Mouse (Mus musculus) cerebellum, adult 2 months (tissue): Measurements from ENCODE around the gene Lrrc56. TPM values are rescaled to one million over a fixed set of nuclear protein-coding genes. Genes with fewer than 3 reads are reported as not detected.
"Not testable (repeated sequence)": the region's sequence is repeated elsewhere in the genome, so short reads cannot be mapped to it uniquely, and the experiment has no call there.

ENCODE experiments used
- DNase-seq, 2 experiments: peaks; one replicate each; pipeline ENCODE4 v3.0.0; 2021
- H3K27ac ChIP-seq: fragments of 200-500 bp; 2 replicates; pipeline ENCODE4 v1.5.1; 2012; ENCODE audit warnings: low read length, control low read depth, inconsistent platforms; ENCODE audit not compliant: insufficient read depth
- H3K27me3 ChIP-seq: fragments of 200-500 bp; 2 replicates; pipeline ENCODE4 v1.6.1; 2012; ENCODE audit warnings: inconsistent platforms, mild to moderate bottlenecking, low read length, moderate library complexity; ENCODE audit not compliant: control insufficient read depth, insufficient read depth
- H3K4me1 ChIP-seq: fragments of 200-500 bp; 2 replicates; pipeline ENCODE4 v1.6.1; 2011; ENCODE audit warnings: low read length; ENCODE audit not compliant: control insufficient read depth, insufficient read depth
- H3K4me3 ChIP-seq: fragments of 200-500 bp; replicated peaks from 2 replicates; pipeline ENCODE3; 2011; ENCODE audit warnings: mild to moderate bottlenecking, low read depth, low read length, control low read depth; ENCODE audit not compliant: insufficient read depth
- CTCF ChIP-seq: fragments of 200-500 bp; IDR thresholded peaks from 2 replicates; pipeline ENCODE4 v1.5.1; 2011; ENCODE audit warnings: low read depth, mild to moderate bottlenecking, control low read depth, low read length, moderate library complexity, borderline replicate concordance; ENCODE audit not compliant: insufficient read depth
- POLR2A ChIP-seq: fragments of 200-500 bp; IDR thresholded peaks from 2 replicates; pipeline ENCODE4 v1.6.1; 2011; ENCODE audit warnings: low read length, control low read depth, borderline replicate concordance; ENCODE audit not compliant: insufficient read depth
- WGBS: fragments of 180-500 bp; shearing (Covaris S2); methylation state at CpG from one replicate; pipeline ENCODE4 v1.1.7; 2018; 5-methylcytosine and 5-hydroxymethylcytosine counted together
- polyA plus RNA-seq: library from polyadenylated mRNA; depleted of rRNA; stranded (reverse); fragments of >200 nt; gene quantifications from 2 replicates; pipeline ENCODE4 v1.2.3, GENCODE M21; 2012; rRNA removed

Lrrc56 gene
- polyA plus RNA-seq, 1 experiment, result 6.3 TPM

DNA sequence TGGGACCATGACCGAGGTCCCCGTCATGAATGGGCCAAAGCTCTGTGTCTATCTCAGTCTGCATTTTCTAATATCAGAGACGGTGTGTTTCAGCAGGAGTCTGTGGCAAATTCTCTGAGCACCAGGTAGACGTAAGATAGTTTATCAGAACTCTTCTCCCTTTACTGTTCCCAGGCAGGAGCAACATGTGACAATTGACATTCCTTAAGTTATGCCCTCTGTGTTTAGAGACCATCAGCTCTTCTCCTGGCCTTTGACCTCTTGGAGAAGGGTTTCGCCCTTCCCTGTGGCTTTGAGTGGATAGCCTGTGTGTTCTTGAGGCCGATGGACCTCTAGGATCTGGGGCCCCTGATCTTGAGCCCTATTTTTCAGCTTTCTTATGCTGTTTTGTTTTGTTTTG lies 35.7 kb downstream of the Lrrc56 start:
- TF ChIP-seq POLR2A (no peak), CTCF (no peak)
- no peaks in the 10 kb centered on the region for H3K27me3 ChIP-seq
- H3K27ac ChIP-seq, result no peak overlapping the region
- WGBS, result 55% methylated on average over 6 of the region's 6 CpGs
- H3K4me3 ChIP-seq, result peak overlapping the region; percentile 97
- DNase-seq, result no peak
- peaks cover 12% of the 10 kb centered on the region for H3K4me1 ChIP-seq

DNA sequence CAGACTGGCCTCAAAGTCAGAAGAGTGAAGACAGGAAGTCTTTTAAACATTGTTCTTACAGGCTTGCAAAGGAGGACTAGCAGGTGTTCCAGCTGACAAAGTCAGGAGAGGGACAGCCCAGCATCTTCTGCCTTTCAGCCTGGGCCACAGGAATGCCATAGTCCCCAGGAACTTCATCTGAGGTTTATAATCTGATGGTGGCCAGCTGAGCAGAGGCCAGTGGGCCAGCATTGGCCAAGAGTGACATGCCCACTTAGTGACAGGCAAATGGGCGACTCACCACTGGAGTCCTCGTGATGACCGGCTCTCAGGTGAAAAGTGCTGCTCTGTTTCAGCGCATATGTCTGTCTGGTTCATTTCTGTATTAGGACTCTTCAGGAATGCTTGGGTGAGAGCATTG lies 36.6 kb downstream of the Lrrc56 start:
- 71% methylated on average over 4 of the region's 4 CpGs for WGBS
- no peak for DNase-seq
- TF ChIP-seq POLR2A (no peak), CTCF (no peak)
- Histone ChIP-seq H3K4me1 (peaks cover 12% of the 10 kb centered on the region), H3K4me3 (no peak overlapping the region), H3K27me3 (no peaks in the 10 kb centered on the region), H3K27ac (no peak overlapping the region)

DNA sequence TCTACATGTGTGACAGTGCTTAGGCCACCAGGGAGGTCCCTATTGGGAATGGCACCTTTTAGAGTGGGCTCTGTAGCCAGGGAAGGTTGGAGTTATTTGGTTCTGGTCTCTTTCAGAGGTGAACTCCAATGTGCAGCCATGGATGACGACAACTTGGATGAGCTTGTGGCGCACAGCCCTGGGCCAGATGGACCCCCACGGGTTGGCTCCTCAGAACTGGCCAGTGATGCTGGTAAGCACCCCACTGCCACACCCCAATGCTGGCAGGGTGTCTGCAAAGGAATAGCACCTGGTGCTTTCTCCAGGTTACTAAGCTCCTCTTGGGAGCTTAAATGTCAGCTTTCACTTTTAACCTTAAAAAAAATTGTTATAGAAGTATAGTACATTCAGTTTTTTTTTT lies 37.2 kb downstream of the Lrrc56 start:
- DNase-seq, result peak; percentile 37 to 60
- 12% methylated on average over 3 of the region's 3 CpGs for WGBS
- TF ChIP-seq POLR2A (no peak), CTCF (no peak)

DNA sequence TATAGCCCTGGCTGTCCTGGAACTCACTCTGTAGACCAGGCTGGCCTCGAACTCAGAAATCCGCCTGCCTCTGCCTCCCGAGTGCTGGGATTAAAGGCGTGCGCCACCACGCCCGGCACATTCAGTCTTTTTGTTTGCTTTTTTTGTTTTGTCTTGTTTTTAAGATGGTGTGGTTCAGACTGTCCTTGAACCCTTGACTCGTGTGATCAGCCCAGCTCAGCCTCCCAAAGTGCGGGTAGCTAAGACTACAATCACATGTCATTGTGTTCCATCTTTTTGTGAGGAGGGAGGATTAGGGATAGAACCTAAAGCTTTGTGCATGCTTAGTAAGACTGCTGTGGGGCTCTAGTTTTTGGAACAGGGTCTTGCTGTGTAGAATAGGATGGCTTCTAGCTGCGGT lies 37.6 kb downstream of the Lrrc56 start:
- TF ChIP-seq POLR2A (no peak), CTCF (no peak)
- Histone ChIP-seq H3K27ac (no peak overlapping the region), H3K27me3 (no peaks in the 10 kb centered on the region), H3K4me1 (peaks cover 12% of the 10 kb centered on the region), H3K4me3 (no peak overlapping the region)
- DNase-seq, result no peak
- WGBS, result 91% methylated on average over 10 of the region's 10 CpGs

More for the DNA sequence above, 37.2 kb downstream of the Lrrc56 start:
- H3K4me1 ChIP-seq, result peaks cover 12% of the 10 kb centered on the region
- H3K27ac ChIP-seq, result no peak overlapping the region
- H3K27me3 ChIP-seq, result no peaks in the 10 kb centered on the region
- no peak overlapping the region for H3K4me3 ChIP-seq

GRCm38 (mm10) chr7:141250486-141250885 lies 56.5 kb downstream of the Lrrc56 start:
- not testable (repeated sequence) for H3K4me3 ChIP-seq, H3K4me1 ChIP-seq, H3K27ac ChIP-seq, H3K27me3 ChIP-seq, DNase-seq
- WGBS, result 89% methylated on average over 4 of the region's 4 CpGs

- TF ChIP-seq POLR2A (no peak), CTCF (no peak)
- no peaks in the 10 kb centered on the region for H3K27me3 ChIP-seq
- no peak overlapping the region for H3K27ac ChIP-seq
- 84% methylated on average over 10 of the region's 10 CpGs for WGBS
- DNase-seq, result no peak
- H3K4me1 ChIP-seq, result no peaks in the 10 kb centered on the region
- H3K4me3 ChIP-seq, result no peak overlapping the region
Measured at GRCm38 (mm10) chr7:141256159-141256558, 62.2 kb downstream of the Lrrc56 start.

Other genes starting within 250 kb of the Lrrc56 start
- gene Ifitm5, start 243.9 kb upstream of the Lrrc56 start, polyA plus RNA-seq, result 0.16 TPM in 1 of 2 replicates, not detected in the other
- not detected in 2 replicates for gene Gm45717, start 238.2 kb upstream of the Lrrc56 start, polyA plus RNA-seq
- 31.7 and 35.3 TPM in 2 replicates for gene Ifitm2, start 238.2 kb upstream of the Lrrc56 start, polyA plus RNA-seq
- 19.9 and 20.0 TPM in 2 replicates for gene Ifitm1, start 226.9 kb upstream of the Lrrc56 start, polyA plus RNA-seq
- gene Ifitm3, start 183.4 kb upstream of the Lrrc56 start, polyA plus RNA-seq, result 44.4 and 47.9 TPM in 2 replicates
- gene Ifitm6, start 176.2 kb upstream of the Lrrc56 start, polyA plus RNA-seq, result 0.56 and 0.87 TPM in 2 replicates
- gene Gm17387, start 165.0 kb upstream of the Lrrc56 start, polyA plus RNA-seq, result not detected in 2 replicates
- 79.0 and 90.6 TPM in 2 replicates for gene B4galnt4, start 133.1 kb upstream of the Lrrc56 start, polyA plus RNA-seq
- gene Pkp3, start 115.9 kb upstream of the Lrrc56 start, polyA plus RNA-seq, result 9.6 and 11.2 TPM in 2 replicates
- gene Sigirr, start 93.6 kb upstream of the Lrrc56 start, polyA plus RNA-seq, result 2.8 and 4.1 TPM in 2 replicates
- 0.08 TPM in 1 of 2 replicates, not detected in the other for gene Ano9, start 76.4 kb upstream of the Lrrc56 start, polyA plus RNA-seq
- 62.4 and 64.2 TPM in 2 replicates for gene Ptdss2, start 71.8 kb upstream of the Lrrc56 start, polyA plus RNA-seq
- 66.9 and 67.4 TPM in 2 replicates for gene Rnh1, start 21.3 kb upstream of the Lrrc56 start, polyA plus RNA-seq
- gene Hras, start 152 bp upstream of the Lrrc56 start, polyA plus RNA-seq, result 169 and 186 TPM in 2 replicates
- gene Lmntd2, start 19.9 kb downstream of the Lrrc56 start, polyA plus RNA-seq, result 0.19 and 0.26 TPM in 2 replicates
- gene Rassf7, start 21.7 kb downstream of the Lrrc56 start, polyA plus RNA-seq, result 5.5 TPM in 2 replicates
- 31.2 and 32.0 TPM in 2 replicates for gene Phrf1, start 34.6 kb downstream of the Lrrc56 start, polyA plus RNA-seq
- gene Irf7, start 72.3 kb downstream of the Lrrc56 start, polyA plus RNA-seq, result 4.7 and 5.6 TPM in 2 replicates
- gene Cdhr5, start 82.6 kb downstream of the Lrrc56 start, polyA plus RNA-seq, result 0.07 TPM in 1 of 2 replicates, not detected in the other
- gene Sct, start 85.0 kb downstream of the Lrrc56 start, polyA plus RNA-seq, result 0.70 and 1.0 TPM in 2 replicates
- gene Drd4, start 97.8 kb downstream of the Lrrc56 start, polyA plus RNA-seq, result 0.49 and 0.76 TPM in 2 replicates
- 47.5 and 49.3 TPM in 2 replicates for gene Deaf1, start 133.5 kb downstream of the Lrrc56 start, polyA plus RNA-seq
- gene Tmem80, start 133.6 kb downstream of the Lrrc56 start, polyA plus RNA-seq, result 66.7 and 68.3 TPM in 2 replicates
- 77.3 and 90.4 TPM in 2 replicates for gene Eps8l2, start 144.7 kb downstream of the Lrrc56 start, polyA plus RNA-seq
- 222 and 232 TPM in 2 replicates for gene Taldo1, start 198.0 kb downstream of the Lrrc56 start, polyA plus RNA-seq
- gene Gatd1, start 220.0 kb downstream of the Lrrc56 start, polyA plus RNA-seq, result 48.1 and 49.2 TPM in 2 replicates
- 375 and 402 TPM in 2 replicates for gene Cend1, start 235.3 kb downstream of the Lrrc56 start, polyA plus RNA-seq
- gene Slc25a22, start 243.7 kb downstream of the Lrrc56 start, polyA plus RNA-seq, result 328 and 384 TPM in 2 replicates
- gene Pidd1, start 249.9 kb downstream of the Lrrc56 start, polyA plus RNA-seq, result 3.2 and 4.4 TPM in 2 replicates